ENCODE assay signal across 15 mouse cellular contexts in the genomic region with DNA sequence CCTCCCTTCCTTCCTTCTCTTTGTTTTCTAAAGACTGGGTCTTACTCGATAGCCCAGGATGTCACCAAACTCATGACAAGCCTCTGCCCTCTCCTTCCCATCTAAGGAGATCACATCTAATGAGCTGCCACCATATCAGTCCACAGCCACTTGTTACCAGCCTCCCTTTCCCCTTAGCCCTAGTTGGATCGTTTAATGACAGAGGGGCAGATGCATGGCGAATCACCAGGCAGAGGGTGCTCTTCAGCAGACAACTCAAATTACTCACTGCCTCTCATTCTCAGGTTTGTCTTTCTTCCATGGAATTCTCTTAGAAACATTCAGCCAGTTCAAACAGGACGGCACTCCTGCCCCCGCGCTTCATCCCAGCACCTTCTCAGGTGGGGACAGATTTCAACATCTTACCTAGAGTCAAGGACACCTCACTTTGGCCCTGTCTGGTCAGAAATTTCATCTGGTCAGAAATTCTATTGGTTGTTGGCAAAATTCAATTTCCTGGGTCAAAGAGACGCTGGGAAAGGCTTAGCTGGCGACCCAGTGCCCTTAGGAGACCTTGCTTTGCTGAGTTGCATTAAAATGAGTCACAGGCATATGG. TPM values are rescaled to one million over a fixed set of nuclear protein-coding genes. Genes with fewer than 3 reads are reported as not detected.
DNase-seq lines count a peak whose midpoint lies in the region; ATAC-seq and TF ChIP-seq lines count a peak whose summit lies in the region.
"Had no signal": no experiment of that assay in that cellular context is flagged by ENCODE, and none has a peak within 500 bp of the region (broad histone marks: within the 10 kb centered on the region; RNA-seq: fewer than 3 reads in every experiment).

No protein-coding gene starts in this region.

- no peak overlapping the region for H3K9ac ChIP-seq in kidney, postnatal 0 days (ENCODE audit: low read depth, low read length)
- no peak overlapping the region for H3K9ac ChIP-seq in forebrain, embryonic 11.5 days (ENCODE audit: low read length)

- H3K4me3 ChIP-seq in gastrocnemius, adult 2 months = peak overlapping the region; percentile 2
- H3K4me3 ChIP-seq in kidney, postnatal 0 days (replicated peaks; ENCODE audit: low read depth, low read length) = no peak overlapping the region
- H3K4me3 ChIP-seq in C2C12 (ENCODE audit: insufficient read depth, poor library complexity, severe bottlenecking) = no peak overlapping the region
- H3K4me3 ChIP-seq in forebrain, embryonic 11.5 days (ENCODE audit: low read depth, low read length) = no peak overlapping the region
- H3K4me3 ChIP-seq: layer of hippocampus, adult 2 months; midbrain, embryonic 10.5 days had no signal

- H3K79me3 ChIP-seq in C2C12 (ENCODE audit: low read depth) = no peaks in the 10 kb centered on the region

- no peak for DNase-seq in gastrocnemius, adult 2 months
- no peak for DNase-seq in gastrocnemius, adult 8-10 months (ENCODE audit: low spot score in 2 of 2)
- no peak for DNase-seq in kidney, postnatal 0 days (ENCODE audit: low spot score)
- no peak for DNase-seq in kidney, adult 9 months
- peak; percentile 42 for DNase-seq in induced T-regulatory cell, adult 2 months (ENCODE audit: low read depth)
- DNase-seq in forebrain, embryonic 11.5 days (ENCODE audit: low spot score) = no peak
- no peak for DNase-seq in layer of hippocampus, adult 11-12 months (ENCODE audit: low spot score)
- DNase-seq: gastrocnemius, postnatal 25 days; left cerebral cortex, postnatal 4 days had no signal

- H3K36me3 ChIP-seq in kidney, postnatal 0 days (ENCODE audit: insufficient read depth, low read length) = no peaks in the 10 kb centered on the region
- peaks cover 4% of the 10 kb centered on the region for H3K36me3 ChIP-seq in C2C12 (ENCODE audit: control insufficient read depth, insufficient read depth)
- no peaks in the 10 kb centered on the region for H3K36me3 ChIP-seq in forebrain, embryonic 11.5 days (ENCODE audit: control insufficient read depth, insufficient read depth, low read length)
- H3K36me3 ChIP-seq: G1E had no signal

- no peaks in the 10 kb centered on the region for H3K9me3 ChIP-seq in kidney, postnatal 0 days (replicated peaks; ENCODE audit: low read length)
- H3K9me3 ChIP-seq in forebrain, embryonic 11.5 days (ENCODE audit: control insufficient read depth, low read length) = no peaks in the 10 kb centered on the region
- H3K9me3 ChIP-seq: G1E had no signal

- TF ChIP-seq CTCF in gastrocnemius, adult 2 months (IDR thresholded peaks at IDR 0.05) = no peak
- TF ChIP-seq CTCF in kidney, postnatal 0 days (IDR thresholded peaks at IDR 0.05; ENCODE audit: low read depth) = no peak
- no peak for TF ChIP-seq CTCF in C2C12 (IDR thresholded peaks at IDR 0.05; ENCODE audit: control insufficient read depth, insufficient read depth, insufficient read length)

- H3K79me2 ChIP-seq in C2C12 (ENCODE audit: control insufficient read depth, insufficient read depth) = no peaks in the 10 kb centered on the region

- peaks cover 16% of the 10 kb centered on the region for H3K4me1 ChIP-seq in kidney, postnatal 0 days (replicated peaks; ENCODE audit: insufficient read depth, low read length)
- no peaks in the 10 kb centered on the region for H3K4me1 ChIP-seq in forebrain, embryonic 11.5 days (replicated peaks; ENCODE audit: control insufficient read depth, insufficient read depth, low read length)

- no peak for ATAC-seq in kidney, postnatal 0 days (replicated peaks; ENCODE audit: low FRiP score, low read depth)
- ATAC-seq in forebrain, embryonic 11.5 days (replicated peaks; ENCODE audit: low FRiP score) = no peak
- ATAC-seq: forebrain, embryonic 14.5 days; hindbrain, postnatal 0 days had no signal

- intact Hi-C loops in gastrocnemius, adult 2 months (cut with DNase I) = no loop called here

- H3K4me2 ChIP-seq in kidney, postnatal 0 days (ENCODE audit: low read length) = no peak overlapping the region
- no peak overlapping the region for H3K4me2 ChIP-seq in forebrain, embryonic 11.5 days (ENCODE audit: low read depth, low read length, severe bottlenecking)

- 58% methylated on average over 8 of the region's 8 CpGs for WGBS in kidney, postnatal 0 days
- WGBS in forebrain, embryonic 11.5 days = 69% methylated on average over 8 of the region's 8 CpGs

- H3K27ac ChIP-seq in gastrocnemius, adult 2 months = peak overlapping the region; percentile 77
- peak overlapping the region; percentile 48; the same call in 1 of the 2 replicates for H3K27ac ChIP-seq in kidney, postnatal 0 days
- H3K27ac ChIP-seq in forebrain, embryonic 11.5 days (ENCODE audit: low read depth, low read length) = no peak overlapping the region
- H3K27ac ChIP-seq: hindbrain, postnatal 0 days; layer of hippocampus, adult 2 months; midbrain, embryonic 10.5 days had no signal

- no peak overlapping the region for H3ac ChIP-seq in C2C12 (ENCODE audit: control insufficient read depth, insufficient read length, low read depth)

- H3K27me3 ChIP-seq in kidney, postnatal 0 days (ENCODE audit: insufficient read depth, low read length) = no peaks in the 10 kb centered on the region
- H3K27me3 ChIP-seq in C2C12 (ENCODE audit: control insufficient read depth, insufficient read depth, insufficient read length) = no peaks in the 10 kb centered on the region
- no peaks in the 10 kb centered on the region for H3K27me3 ChIP-seq in forebrain, embryonic 11.5 days (ENCODE audit: control insufficient read depth, insufficient read depth, low read length)

TF ChIP-seq in C2C12, 6 proteins besides CTCF, POLR2A, EP300 and RAD21:
- TF ChIP-seq CEBPB (IDR thresholded peaks at IDR 0.05; ENCODE audit: low read depth) (peak; percentile 16), MYOD1 (IDR thresholded peaks at IDR 0.05; ENCODE audit: control insufficient read depth, insufficient read length, low read depth) (no peak)

RNA-seq across cellular contexts. Expression of a gene that starts 16.8 kb away (rescaled TPM):
- total RNA-seq in gastrocnemius, adult 2 months (2021) = 1 to 10 TPM; 3.0 to 3.7 TPM
- total RNA-seq in gastrocnemius, adult 8-10 months (2022) = 1 to 10 TPM; 1.5 to 2.8 (median 2.2) TPM
- polyA plus RNA-seq in kidney, postnatal 0 days (2015; fragmentation: Nextera tagmentation; extraction: Ambion mirVana) = 6.5 and 8.1 TPM in 2 replicates
- polyA plus RNA-seq in C2C12 (2012; fragmentation: generic; extraction: Trizol) = 14.0 TPM
- 7.9 and 8.3 TPM in 2 replicates for polyA plus RNA-seq in forebrain, embryonic 11.5 days (2014; fragmentation: Nextera tagmentation; extraction: Ambion mirVana)
- polyA plus RNA-seq: G1E had no signal

RNA-seq across cellular contexts. Expression of a gene that starts 20.4 kb away (rescaled TPM):
- under 1 TPM; 0.64 to 0.99 TPM for total RNA-seq in gastrocnemius, adult 2 months (2021)
- 1 to 10 TPM in 2 of 4 experiments, under 1 TPM in 1, not detected in 1; 0.86 to 1.9 (median 1.2) TPM for total RNA-seq in gastrocnemius, adult 8-10 months (2022)
- polyA plus RNA-seq in kidney, postnatal 0 days (2015; fragmentation: Nextera tagmentation; extraction: Ambion mirVana) = 6.0 and 6.2 TPM in 2 replicates
- 4.0 TPM for polyA plus RNA-seq in C2C12 (2012; fragmentation: generic; extraction: Trizol)
- 1.9 and 3.4 TPM in 2 replicates for polyA plus RNA-seq in forebrain, embryonic 11.5 days (2014; fragmentation: Nextera tagmentation; extraction: Ambion mirVana)
